Mouse (Mus musculus): ENCODE measurements at regions not wholly inside any gene's neighbourhood (a gene's known extent, or its start where the extent isn't known, plus 50 kb on each side); places are given as distances from the start of the nearest gene placed in this dataset.

DNA sequence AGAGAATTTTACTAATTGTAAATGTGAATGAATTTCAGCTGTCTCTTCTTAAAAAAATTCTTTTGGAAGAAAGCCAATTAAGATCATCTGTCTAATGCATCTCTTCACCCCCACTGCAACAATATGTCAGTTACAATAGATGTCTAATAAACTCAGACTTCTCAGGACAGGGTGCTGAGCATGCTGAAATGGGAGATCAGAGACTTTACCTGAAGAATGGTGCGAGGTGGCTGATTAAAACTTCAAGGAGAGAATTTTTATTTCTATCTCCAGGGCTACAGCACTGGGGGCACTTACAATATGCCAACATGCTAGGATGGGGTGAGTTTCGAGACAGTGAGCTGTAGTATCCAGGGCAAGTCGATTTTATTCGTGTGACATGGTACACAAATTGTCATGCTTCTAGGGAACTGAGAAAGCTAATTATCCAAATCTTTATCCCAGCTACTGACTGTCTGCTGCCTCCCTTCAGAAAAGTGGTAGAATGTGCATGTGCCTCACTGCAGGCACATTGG is 449.0 kb upstream of the Fam92a start:
- no peak for DNase-seq

DNA sequence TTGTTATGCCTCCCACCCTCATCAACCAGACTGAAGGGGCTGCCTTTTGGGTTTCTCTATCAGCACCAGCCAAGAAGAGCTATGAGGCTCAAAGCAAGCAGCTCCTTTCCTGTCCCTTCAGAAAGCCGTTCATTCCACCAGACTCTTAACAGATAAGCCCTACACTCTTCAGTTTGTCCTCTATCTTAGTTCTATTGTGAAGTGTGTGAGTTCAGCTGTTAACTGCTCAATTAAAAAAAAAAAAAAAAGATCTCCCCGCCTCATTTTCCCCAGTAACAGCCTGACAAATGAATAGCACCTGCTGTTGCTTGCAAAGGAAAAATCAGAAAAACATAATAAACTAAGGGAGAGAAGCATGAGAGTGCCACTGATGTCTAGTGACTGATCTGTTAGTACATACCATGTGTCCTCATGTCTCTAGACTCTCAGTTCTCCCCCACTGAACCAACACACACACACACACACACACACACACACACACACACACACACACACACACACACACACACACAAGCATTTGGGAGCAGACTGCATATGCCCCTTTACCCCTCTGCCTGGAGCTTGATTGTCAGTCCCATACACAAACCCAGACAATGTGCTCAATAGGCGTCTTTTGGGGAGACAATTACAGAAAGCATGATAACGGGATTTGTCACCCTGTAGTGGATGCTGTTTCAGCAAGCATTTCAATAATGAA is 448.4 kb upstream of the Fam92a start:
- DNase-seq: no peak

DNA sequence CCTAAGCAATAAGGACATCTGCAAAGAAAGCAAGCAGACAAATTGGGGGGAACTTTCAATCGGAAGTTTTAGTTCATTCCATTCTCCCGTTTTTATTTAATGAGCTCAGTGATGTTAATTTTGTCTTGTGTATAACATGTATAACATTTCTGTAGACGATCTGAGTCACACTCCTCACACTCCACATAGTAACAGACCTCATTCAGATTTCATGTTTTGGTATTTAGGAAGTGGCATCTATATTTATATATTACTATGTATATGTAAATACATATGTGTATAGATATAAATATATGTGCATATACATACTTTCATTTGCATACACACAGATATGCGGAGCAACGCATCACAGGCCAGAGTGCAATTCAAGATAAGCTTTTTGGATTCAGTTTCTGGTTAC is 444.9 kb upstream of the Fam92a start:
- DNase-seq: no peak

DNA sequence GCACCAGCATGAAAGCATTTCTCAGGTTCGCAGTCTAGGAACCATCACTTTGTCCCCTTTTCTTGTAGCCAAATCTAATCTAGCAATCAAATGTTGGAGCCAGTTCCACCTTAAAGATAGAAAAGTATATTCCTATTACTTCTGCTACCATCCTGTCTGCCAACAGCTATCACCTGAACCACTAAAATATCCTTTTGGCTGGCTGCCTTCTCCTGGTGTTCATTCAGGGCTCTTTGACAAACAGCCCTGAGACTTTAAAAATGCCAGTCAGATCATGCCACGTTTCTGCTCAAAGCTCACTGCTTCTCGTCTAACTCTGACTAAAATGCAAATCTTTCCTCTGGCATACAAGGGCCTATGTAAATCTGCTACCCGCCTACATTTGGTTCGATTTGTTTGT is 439.7 kb upstream of the Fam92a start:
- no peak for DNase-seq

DNA sequence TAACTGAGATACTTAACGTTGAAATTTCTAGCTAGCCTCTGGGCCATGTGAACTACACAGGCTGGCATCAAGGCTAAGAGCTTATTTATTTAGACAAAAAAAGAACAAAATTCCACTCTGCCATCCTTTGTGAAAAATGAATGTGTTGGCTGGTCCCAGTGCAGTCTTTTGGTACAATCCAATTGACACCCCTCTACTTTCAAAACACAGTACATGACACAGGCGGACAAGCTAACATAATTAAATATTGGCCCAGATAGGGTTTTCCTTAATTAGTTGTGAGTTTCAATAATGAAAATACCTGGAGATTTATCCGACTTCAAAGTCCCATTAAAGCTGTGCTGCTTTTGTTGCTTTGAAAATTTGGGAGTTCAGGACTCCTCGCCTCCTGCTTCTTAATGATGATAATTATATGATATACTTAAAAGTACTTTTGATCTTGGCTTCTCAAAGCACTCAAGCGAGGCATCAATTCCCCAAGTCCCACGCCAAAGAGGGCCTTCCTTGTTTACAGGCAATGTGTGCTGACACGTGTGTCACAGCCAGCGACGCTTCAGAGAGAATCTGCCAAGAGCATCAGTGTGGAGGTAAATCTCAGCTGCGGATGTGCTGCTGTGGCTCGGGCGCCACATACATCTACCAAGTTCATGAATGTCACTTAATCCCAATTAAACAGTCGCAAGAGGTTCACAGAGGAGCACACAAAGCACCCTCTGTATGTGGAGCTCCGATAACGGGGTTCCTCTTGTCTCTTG is 429.5 kb upstream of the Fam92a start:
- DNase-seq: no peak

DNA sequence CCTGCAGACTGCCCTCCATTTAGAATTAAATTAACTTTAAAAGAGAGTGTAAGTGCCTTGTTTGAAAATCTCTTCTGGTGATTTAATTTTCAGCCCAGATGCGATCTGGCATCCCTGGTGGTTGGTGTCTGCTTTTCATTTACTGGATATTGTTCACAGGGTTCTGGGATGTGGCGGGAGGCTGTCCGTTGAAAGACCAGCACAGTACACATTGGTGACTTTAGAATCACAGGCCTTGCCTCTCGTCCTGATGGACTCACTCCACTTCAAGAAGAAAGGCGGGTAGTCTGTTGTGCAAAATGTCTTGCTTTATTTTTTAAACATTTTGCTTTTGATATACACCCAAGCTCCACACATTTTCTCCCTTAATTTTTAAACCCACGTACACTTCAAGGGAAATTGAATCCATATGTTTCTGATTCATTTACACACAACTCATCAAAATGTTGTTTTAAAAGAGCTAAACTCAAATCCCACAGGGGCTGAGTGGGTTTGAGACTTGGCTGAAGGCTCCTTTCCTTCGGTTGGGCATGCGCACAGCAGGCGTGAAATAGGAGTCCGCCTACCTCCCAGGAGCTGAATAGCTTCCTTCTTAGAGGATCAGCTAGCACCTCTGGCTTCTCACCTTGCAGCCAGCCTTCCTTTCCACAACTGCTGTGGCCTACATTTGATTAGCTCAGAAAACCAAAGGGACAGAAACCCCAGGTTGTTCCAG is 424.1 kb upstream of the Fam92a start:
- DNase-seq: no peak

DNA sequence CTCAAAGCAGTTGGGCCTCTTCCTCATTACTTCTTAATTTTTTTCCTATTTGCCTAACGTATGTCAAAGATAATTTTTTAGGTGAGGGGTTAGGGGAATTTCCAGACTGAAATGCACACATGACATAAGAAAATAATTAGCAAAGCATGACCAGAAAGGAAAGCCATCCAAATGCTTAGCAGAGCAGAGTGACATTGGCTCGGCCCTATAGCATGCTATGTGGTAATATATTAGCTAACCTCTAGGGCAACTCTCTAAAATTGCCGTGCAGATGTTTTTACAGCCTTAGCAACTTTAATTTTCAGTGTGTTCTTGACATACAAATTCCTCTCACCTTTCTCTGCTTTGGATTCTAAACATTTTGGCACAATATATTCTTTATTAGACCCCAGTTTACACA is 421.2 kb upstream of the Fam92a start:
- no peak for DNase-seq

DNA sequence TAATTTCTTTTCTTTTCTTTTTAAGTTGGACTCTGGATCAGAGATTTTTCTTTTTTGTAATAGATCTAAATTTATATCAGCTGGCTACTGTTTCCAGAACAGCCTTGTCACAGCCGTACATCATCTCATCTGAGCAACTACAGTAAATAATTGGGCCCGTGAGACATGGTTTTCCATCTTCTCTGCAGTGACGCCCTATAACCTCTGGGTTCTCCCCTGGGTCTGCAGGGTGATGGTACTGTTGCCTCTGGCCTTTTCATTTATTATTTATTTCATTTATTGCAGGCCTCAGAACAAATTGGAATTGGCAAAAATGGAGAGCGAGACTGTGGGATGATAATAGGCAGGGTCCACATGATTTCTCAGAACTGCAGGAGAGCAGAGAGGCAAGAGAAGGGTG is 406.3 kb upstream of the Fam92a start:
- DNase-seq: no peak

DNA sequence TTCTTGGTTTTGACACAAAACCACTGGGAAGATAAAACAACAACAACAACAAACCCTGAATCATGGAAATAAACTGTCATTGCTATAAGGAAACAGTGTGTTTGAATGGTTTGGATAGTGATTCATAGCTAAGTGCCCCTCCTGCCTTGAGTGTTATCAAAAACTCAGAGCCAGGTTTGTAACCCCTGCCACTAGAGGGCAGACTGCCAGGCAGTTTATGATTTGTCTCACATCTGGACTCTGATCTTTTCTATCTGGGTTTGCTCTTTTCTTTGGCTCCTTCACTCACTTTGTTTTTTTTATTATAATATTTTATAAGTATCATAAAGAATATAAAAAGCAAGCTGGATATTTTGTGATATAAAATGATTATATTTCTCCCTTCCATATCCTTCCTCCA is 400.1 kb upstream of the Fam92a start:
- DNase-seq: no peak

DNA sequence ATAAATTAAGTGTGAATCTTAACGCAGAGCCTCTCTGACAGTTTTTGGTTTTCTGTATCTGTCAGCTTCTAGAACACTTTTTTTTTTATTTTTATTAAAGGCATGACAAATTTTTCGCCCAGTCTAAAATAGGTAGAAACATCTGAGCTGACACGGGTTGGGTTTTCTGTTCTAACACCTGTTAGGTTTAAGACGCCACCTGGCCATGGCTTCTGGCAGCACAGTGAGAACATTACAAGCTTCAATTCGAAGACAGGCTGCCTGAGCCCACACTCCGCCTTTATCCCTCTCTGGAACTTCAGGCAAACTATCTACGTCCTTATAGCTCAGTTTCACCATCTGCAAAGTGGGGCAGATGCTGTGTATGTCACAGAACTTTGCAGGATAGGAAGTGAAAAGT is 398.9 kb upstream of the Fam92a start:
- DNase-seq: no peak

DNA sequence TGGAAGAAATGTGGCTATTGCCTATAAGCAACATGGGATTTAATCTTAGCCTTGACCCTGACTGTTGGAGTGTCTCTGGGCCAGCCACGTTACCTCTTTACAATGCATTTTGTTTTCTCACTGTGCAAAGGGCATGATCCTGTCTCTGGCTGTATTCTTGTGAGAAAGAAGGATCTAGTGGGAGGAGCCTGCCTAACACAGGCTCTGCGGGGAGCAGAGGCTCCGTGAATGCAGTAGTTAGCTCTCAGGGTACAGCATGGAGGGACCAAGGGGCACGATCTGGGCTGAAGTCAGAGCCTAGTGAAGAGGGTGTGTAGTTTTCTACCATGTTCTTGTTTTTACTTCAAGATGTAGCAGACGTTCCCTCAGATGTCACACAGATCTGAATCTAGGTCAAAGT is 395.8 kb upstream of the Fam92a start:
- no peak for DNase-seq

DNA sequence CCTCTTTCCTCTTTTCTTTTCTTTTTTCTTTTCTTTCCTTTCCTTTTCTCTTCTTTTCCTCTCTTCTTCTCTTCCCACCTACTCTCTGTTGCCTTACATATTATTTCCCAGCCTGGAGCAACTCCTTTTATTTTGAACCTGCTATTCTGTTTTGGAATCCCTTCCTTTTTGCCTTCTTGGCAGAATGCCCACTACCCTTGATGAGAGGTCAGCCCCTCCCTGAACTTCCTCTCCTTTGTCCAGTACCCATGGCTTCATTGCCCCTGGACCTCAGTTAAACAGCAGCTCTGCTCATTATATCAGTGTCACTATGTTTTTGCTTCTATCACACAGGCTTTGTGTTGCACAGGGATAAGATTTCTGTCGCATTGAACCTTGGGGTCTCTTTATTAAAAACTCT is 391.2 kb upstream of the Fam92a start:
- DNase-seq: no peak

DNA sequence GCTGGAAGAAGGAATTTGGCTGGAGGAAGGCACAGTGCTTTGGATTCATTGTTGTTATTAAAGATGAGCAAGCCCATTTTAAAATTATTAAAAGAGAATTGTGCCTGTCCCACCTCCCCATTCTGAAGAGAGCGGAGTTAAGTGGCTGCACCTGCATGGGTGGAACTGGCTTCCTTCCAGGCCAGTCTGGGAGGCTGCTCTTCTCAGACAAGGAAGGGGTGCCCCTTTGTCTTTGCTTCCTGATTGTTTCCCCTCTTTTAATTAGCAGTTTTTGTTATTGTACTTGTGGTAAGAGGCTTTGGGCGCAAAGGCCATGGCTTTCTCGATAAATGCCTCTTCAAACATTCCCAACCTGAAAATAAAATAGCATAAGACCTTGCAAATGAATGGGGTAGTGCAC is 388.7 kb upstream of the Fam92a start:
- no peak for DNase-seq

DNA sequence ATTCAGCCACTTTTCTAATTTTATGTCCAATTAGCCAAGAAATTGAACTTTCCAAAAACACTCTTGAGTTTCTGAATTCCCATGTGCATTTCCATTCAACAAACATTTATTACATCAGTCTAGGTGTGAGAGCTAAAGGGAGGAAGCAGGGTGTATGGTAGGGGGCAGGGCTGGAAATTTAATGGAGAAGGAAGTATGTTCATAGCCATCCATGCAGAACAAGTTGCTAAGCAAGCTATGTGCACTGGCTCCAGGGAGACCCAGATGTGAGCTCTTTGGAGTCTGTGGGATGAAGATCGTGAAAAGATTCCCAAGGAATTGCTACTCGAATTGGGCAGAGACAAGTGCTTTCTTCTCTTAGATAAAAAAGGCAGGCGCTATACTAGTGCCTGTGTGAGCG is 388.2 kb upstream of the Fam92a start:
- no peak for DNase-seq

DNA sequence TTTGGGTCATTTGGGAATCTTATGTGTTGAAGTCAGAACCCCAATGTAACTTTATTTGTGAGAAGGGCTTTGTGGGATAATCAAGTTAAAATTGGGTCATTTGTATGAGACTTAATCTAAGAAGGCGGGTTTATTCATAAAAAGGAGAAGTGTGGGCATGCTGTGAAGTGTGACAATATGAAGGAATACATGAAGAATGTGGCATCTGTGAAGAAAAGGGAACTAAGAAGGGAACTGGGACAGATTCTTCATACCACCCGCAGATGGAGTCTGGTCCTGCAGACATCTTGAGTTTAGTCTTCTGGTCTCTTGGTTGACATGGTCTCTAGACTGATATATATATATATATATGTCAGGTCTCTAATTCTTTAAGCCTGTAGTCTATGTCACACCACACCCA is 385.3 kb upstream of the Fam92a start:
- no peak for DNase-seq

DNA sequence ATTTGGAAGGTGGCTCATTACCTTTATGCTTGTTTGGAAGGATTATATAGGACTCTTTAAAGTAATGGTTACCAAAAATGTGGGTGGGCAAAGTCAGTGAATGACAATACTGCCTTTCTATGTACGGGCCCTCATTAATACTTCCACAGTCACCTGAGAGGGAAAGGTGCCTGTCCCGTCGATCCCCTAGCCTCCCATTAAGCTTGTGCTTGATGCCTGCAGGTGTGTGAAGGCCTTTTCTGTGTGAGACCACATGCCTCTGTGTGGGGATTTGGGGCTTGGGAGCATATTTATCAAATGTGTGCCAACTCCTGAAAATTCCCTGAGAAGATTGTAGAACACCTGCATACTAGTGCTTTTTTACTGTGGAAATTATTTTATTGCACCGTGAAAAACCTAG is 377.4 kb upstream of the Fam92a start:
- no peak for DNase-seq

DNA sequence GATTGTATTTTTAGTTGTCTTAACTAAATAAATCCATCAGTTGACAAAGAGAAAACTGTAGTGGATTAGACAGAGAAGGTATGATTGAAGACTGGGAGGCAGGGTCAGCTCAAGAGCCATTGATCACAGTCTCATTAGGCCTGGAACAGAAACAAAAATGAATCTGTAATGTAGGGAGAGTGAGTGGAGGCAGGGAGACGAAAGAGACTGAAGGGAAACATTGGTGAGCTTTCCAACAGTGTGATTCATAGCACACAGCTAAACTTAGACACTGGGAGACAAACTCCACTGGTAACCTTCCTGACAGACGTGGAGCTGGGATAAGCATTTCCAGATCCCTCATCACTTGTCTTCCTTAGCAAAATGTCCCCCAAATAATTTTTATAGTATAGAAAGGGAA is 372.1 kb upstream of the Fam92a start:
- no peak for DNase-seq

DNA sequence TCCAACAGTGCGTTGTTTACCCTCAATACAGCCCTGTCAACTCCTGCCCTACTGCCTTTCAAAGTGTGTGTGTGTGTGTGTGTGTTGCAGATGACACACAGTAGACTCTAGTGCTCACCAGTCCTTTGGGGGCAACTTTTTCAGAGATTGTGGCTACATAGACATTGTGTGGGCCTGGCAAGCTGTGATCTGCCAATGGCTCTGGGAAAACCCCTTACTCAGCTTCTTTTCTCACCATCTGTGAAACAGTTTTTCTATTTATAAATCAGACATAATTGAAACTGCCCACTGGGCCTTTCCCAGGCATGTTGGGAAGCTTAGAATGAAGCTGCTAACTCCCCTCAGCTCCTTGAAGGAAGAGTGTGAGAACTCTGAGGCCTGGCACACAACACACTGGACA is 369.7 kb upstream of the Fam92a start:
- DNase-seq: no peak

DNA sequence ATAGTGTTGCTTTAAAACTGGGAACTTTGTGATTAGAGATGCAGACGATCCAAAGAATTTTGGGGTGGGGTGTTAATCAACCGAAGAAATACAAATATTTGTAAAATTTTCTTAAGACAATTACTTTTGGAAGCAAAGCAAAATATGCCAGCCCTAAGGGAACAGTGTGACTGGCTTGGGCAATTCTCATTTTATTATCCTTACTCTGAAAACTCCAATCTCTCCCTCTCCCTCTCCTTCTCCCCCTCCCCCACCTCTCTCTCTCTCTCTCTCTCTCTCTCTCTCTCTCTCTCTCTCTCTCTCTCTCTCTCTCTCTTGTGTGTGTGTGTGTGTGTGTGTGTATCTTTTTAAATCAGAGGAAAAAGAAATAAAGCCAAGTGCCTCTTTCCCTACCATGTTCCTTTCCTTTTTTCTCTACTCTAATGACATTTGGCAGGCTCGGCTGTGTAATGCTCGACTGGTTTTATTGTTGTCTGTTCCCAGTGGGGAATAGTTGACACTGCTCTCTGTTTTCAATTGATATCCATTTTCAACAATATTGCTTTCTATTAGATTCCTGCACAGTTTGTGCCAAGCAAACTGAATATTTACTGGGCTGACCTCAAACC is 367.5 kb upstream of the Fam92a start:
- no peak for DNase-seq

DNA sequence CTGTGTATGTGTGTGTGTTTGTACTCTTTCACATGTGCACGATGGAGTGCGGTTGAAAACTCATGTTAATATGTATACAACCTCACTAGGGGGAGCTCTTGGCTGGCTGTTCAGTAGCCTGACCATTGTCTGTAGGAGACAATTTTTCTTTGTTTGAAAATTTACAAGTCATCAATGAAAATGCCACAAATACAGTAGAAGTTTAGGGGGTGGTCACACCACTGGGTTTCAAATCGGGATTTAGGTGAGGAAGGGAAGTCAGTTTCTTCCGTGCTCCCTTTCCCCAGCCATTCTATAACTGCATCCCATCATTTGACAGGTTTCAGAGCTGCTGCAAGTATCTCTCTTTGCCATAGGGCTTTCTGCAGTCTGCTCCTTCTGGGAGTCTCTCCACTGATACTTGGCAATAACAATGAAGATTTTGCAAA is 366.9 kb upstream of the Fam92a start:
- no peak for DNase-seq

DNA sequence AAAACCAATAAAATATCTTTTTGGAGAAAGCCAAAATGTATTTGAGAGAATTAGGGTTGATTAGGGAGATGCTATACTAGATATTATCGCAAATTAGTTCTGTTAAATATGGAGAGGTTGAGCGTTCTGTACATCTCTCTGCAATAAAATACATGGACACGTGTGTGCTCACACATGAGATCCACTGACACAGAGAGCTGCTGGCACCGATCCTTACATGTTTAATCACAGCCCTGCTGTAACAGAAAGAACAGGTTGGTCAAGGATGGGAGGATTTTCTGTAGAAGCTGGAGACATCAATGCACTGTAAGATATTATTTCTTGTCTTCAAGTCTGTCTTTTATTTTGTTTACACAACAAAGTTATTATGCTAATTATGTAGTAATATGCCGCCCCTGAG is 366.2 kb upstream of the Fam92a start:
- DNase-seq: no peak

DNA sequence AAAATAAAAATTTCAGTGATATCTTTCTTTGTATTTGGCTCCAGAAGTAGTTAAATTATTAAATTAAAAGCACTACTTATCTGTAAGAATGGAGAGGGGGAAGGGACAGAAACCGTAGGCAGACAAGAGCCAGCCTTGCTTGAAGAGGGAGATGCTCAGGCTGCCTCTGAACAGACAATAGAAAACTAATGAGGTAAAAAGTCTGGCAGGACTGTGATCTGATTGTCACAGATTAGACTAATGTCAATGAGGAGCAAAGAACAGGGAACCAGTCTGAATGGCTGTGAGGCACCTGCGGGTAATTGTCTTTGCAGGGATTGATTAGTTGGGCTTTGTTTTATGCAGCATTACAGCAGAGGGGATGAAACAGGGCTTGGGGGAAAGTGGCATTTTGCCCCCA is 362.3 kb upstream of the Fam92a start:
- no peak for DNase-seq

DNA sequence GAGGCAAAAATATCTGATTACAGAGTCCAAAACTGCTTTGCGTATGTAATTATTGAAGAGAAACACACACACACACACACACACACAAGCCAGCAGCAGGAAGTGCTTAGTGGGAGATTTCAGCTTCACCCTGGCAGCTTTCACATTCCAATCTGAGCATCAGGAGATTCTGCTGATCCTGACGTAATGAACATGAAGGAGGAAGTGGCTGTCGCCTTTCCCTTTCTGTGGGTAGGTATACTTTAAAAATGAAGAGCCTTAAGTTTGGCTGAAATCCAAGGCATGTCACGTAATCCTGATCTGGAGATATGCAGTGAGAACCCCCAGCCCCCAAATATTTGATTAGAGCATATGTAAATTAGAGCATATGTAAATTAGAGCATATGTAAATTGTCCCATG is 361.1 kb upstream of the Fam92a start:
- DNase-seq: no peak

DNA sequence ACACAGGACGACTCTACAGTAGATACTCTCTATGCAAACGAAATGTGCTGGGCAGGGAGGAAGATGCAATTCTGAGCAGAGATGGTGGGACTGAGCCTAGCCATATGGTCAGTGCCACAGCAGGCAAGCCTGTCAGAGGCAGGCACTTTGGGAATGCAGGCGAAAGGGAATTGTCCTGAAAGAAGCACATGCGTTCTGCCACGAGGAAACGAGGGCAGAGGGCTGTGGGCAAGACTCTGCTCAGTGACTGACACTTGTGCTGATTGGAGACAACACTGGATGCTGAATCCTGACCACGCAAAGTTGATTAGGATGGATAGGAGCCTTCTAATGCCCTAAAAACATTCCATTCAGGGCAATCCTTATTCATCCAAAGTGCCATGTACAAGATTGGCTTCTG is 350.5 kb upstream of the Fam92a start:
- no peak for DNase-seq
